Mouse (Mus musculus) heart, embryonic 14.5 days (tissue): ENCODE data around the gene Scd4. TPM values are rescaled to one million over a fixed set of nuclear protein-coding genes. Genes with fewer than 3 reads are reported as not detected.

Experiments
- ATAC-seq: fragments of 200-750 bp; cut with Nextera tagmentation; 2 replicates; pipeline ENCODE4 v1.8.0; 2017; ENCODE audit warnings: low read depth, moderate TSS enrichment; ENCODE audit not compliant: insufficient number of reproducible peaks, insufficient read depth, low FRiP score
- H3K27ac ChIP-seq, 2 experiments: fragments of 200-500 bp in 1 of 2; fragments of 300-500 bp in 1 of 2; sonication (generic) in 1 of 2; replicated peaks in 1 of 2; 2 replicates each; pipeline ENCODE4 v1.5.1; 2012 to 2014; ENCODE audit warnings: low read depth in 2 of 2, low read length in 2 of 2, control low read depth in 1 of 2, mild to moderate bottlenecking in 1 of 2, mixed read lengths in 1 of 2; ENCODE audit not compliant: control insufficient read depth in 1 of 2, insufficient read depth in 1 of 2
- H3K27me3 ChIP-seq: fragments of 300-500 bp; sonication (generic); 2 replicates; pipeline ENCODE4 v1.6.1; 2014; ENCODE audit warnings: mild to moderate bottlenecking, low read length, control low read depth; ENCODE audit not compliant: control insufficient read depth, insufficient read depth
- H3K36me3 ChIP-seq: fragments of 300-500 bp; sonication (generic); 2 replicates; pipeline ENCODE4 v1.6.1; 2014; ENCODE audit warnings: mild to moderate bottlenecking, control low read depth, low read length, mixed read lengths; ENCODE audit not compliant: control insufficient read depth, insufficient read depth
- H3K4me1 ChIP-seq, 2 experiments: fragments of 200-500 bp in 1 of 2; fragments of 300-500 bp in 1 of 2; sonication (generic) in 1 of 2; 2 replicates each; pipeline ENCODE4 v1.6.1; 2012 to 2014; ENCODE audit warnings: low read length in 2 of 2, control low read depth in 1 of 2, mixed read lengths in 1 of 2; ENCODE audit not compliant: control insufficient read depth in 2 of 2, insufficient read depth in 2 of 2
- H3K4me2 ChIP-seq: fragments of 300-500 bp; sonication (generic); 2 replicates; pipeline ENCODE4 v1.6.1; 2014; ENCODE audit warnings: mild to moderate bottlenecking, low read length
- H3K4me3 ChIP-seq, 2 experiments: fragments of 200-500 bp in 1 of 2; fragments of 300-500 bp in 1 of 2; sonication (generic) in 1 of 2; 2 replicates each; pipeline ENCODE4 v1.5.1; 2012 to 2014; ENCODE audit warnings: low read length in 2 of 2, mild to moderate bottlenecking in 2 of 2, control low read depth in 1 of 2, low read depth in 1 of 2, moderate library complexity in 1 of 2; ENCODE audit not compliant: control insufficient read depth in 1 of 2, insufficient read depth in 1 of 2
- H3K9ac ChIP-seq: fragments of 300-500 bp; sonication (generic); 2 replicates; pipeline ENCODE4 v1.6.1; 2014; ENCODE audit warnings: mild to moderate bottlenecking, low read length
- H3K9me3 ChIP-seq: fragments of 300-500 bp; sonication (generic); 2 replicates; pipeline ENCODE4 v1.6.1; 2016; ENCODE audit warnings: low read length, control low read depth; ENCODE audit not compliant: control insufficient read depth
- WGBS: fragments of 180-500 bp; shearing (Covaris S2); extraction: QIAGEN DNeasy Blood & Tissue Kit; methylation state at CpG from one replicate; pipeline ENCODE4 v1.1.7; 2014; 5-methylcytosine and 5-hydroxymethylcytosine counted together
- polyA plus RNA-seq: library from polyadenylated mRNA; unstranded; fragments of >200 nt; fragmentation: Nextera tagmentation; extraction: Ambion mirVana; gene quantifications from 2 replicates; pipeline ENCODE4 v1.2.1, GENCODE M21; 2014

Scd4 gene
- polyA plus RNA-seq, 1 experiment from 2014 or later = 2.1 TPM

GRCm38 (mm10) chr19:44287415-44288110 is 45.3 kb upstream of the Scd4 start:
- 41% methylated on average over 11 of the region's 11 CpGs for whole genome bisulfite sequencing
- peaks cover 23 to 43% of the 10 kb centered on the region in 2 experiments for H3K4me1 ChIP-seq
- no peak for ATAC-seq

GRCm38 (mm10) chr19:44292083-44292482 is 40.8 kb upstream of the Scd4 start:
- no peaks in the 10 kb centered on the region for H3K9me3 ChIP-seq
- no peak for ATAC-seq
- no peaks in the 10 kb centered on the region for H3K27me3 ChIP-seq
- H3K9ac ChIP-seq = peak overlapping the region; percentile 85; the same call in 1 of the 2 replicates
- H3K36me3 ChIP-seq = peaks cover 22% of the 10 kb centered on the region
- H3K4me1 ChIP-seq = peaks cover 27 to 47% of the 10 kb centered on the region in 2 experiments
- peak overlapping the region in 1 of 2 experiments; percentile 91; a peak in 3 of 4 replicates for H3K27ac ChIP-seq
- 95% methylated on average over 2 of the region's 2 CpGs for WGBS
- no peak overlapping the region for H3K4me3 ChIP-seq
- peak overlapping the region; percentile 93; the same call in 1 of the 2 replicates for H3K4me2 ChIP-seq

More at GRCm38 (mm10) chr19:44287415-44288110, 45.3 kb upstream of the Scd4 start:
- Histone ChIP-seq H3K9ac (no peak overlapping the region), H3K9me3 (no peaks in the 10 kb centered on the region), H3K4me2 (no peak overlapping the region), H3K4me3 (no peak overlapping the region), H3K27ac (no peak overlapping the region), H3K27me3 (no peaks in the 10 kb centered on the region), H3K36me3 (no peaks in the 10 kb centered on the region)

- 50% methylated on average over 3 of the region's 3 CpGs for WGBS
- H3K27me3 ChIP-seq = no peaks in the 10 kb centered on the region
- peak overlapping the region; percentile 91 to 99 for H3K27ac ChIP-seq
- peak overlapping the region; percentile 93 for H3K4me2 ChIP-seq
- peak overlapping the region; percentile 85 for H3K9ac ChIP-seq
- ATAC-seq = no peak
- H3K9me3 ChIP-seq = no peaks in the 10 kb centered on the region
- peaks cover 28 to 50% of the 10 kb centered on the region in 2 experiments for H3K4me1 ChIP-seq
- peak overlapping the region in 1 of 2 experiments; percentile 91; a peak in 1 of 4 replicates for H3K4me3 ChIP-seq
- H3K36me3 ChIP-seq = peaks cover 26% of the 10 kb centered on the region
Measured at GRCm38 (mm10) chr19:44292483-44292882, 40.4 kb upstream of the Scd4 start.

GRCm38 (mm10) chr19:44292941-44293768 is 39.7 kb upstream of the Scd4 start, which contains the start of gene Scd2:
Gene Scd2 (plus strand): TSS chr19:44293674.
- peak; percentile 20; the same call in 1 of the 2 replicates for ATAC-seq
- H3K9ac ChIP-seq = peak within 1 kb of the TSS; percentile 85
- H3K27me3 ChIP-seq = no peaks in the 10 kb centered on the region
- H3K9me3 ChIP-seq = no peaks in the 10 kb centered on the region
- peaks cover 33% of the 10 kb centered on the region for H3K36me3 ChIP-seq
- H3K4me3 ChIP-seq = peak within 1 kb of the TSS; percentile 91 to 92
- peaks cover 32 to 52% of the 10 kb centered on the region in 2 experiments for H3K4me1 ChIP-seq
- peak within 1 kb of the TSS; percentile 93 for H3K4me2 ChIP-seq
- H3K27ac ChIP-seq = peak within 1 kb of the TSS; percentile 91 to 99
- 3% methylated on average over 21 of the region's 21 CpGs for WGBS

- Histone ChIP-seq H3K4me2 (peak overlapping the region; percentile 93), H3K36me3 (peaks cover 41% of the 10 kb centered on the region), H3K4me3 (peak overlapping the region; percentile 91 to 92), H3K4me1 (peaks cover 38 to 60% of the 10 kb centered on the region in 2 experiments), H3K27ac (peak overlapping the region; percentile 91 to 99), H3K9ac (peak overlapping the region; percentile 85), H3K9me3 (no peaks in the 10 kb centered on the region), H3K27me3 (no peaks in the 10 kb centered on the region)
- under 1% methylated on average over 30 of the region's 31 CpGs for WGBS
- ATAC-seq = peak; percentile 91
Measured at GRCm38 (mm10) chr19:44293769-44294551, 38.9 kb upstream of the Scd4 start.

- Histone ChIP-seq H3K4me1 (peaks cover 40 to 65% of the 10 kb centered on the region in 2 experiments), H3K9ac (peak overlapping the region; percentile 85), H3K27ac (peak overlapping the region; percentile 91 to 92), H3K36me3 (peaks cover 47% of the 10 kb centered on the region), H3K4me2 (peak overlapping the region; percentile 93), H3K27me3 (no peaks in the 10 kb centered on the region), H3K9me3 (no peaks in the 10 kb centered on the region), H3K4me3 (peak overlapping the region; percentile 91 to 92)
- WGBS = under 1% methylated on average over 14 of the region's 14 CpGs
- ATAC-seq = peak; percentile 48
Measured at GRCm38 (mm10) chr19:44294588-44295041, 38.3 kb upstream of the Scd4 start.

GRCm38 (mm10) chr19:44295251-44295650 is 37.6 kb upstream of the Scd4 start:
- Histone ChIP-seq H3K27me3 (no peaks in the 10 kb centered on the region), H3K27ac (peak overlapping the region; percentile 14 to 31; a peak in 2 of 4 replicates), H3K4me3 (peak overlapping the region; percentile 91 to 92), H3K9ac (peak overlapping the region; percentile 85), H3K4me1 (peaks cover 44 to 70% of the 10 kb centered on the region in 2 experiments), H3K36me3 (peaks cover 54% of the 10 kb centered on the region), H3K9me3 (no peaks in the 10 kb centered on the region), H3K4me2 (peak overlapping the region; percentile 93)
- WGBS = 5% methylated on average over 3 of the region's 3 CpGs
- no peak for ATAC-seq
